Mouse (Mus musculus): ENCODE results near the gene Cacna2d3. TPM values are rescaled to one million over a fixed set of nuclear protein-coding genes. Genes with fewer than 3 reads are reported as not detected.

The Cacna2d3 gene
- total and polyA plus RNA-seq, 3 experiments, result 0.11 TPM; not detected in 2

- H3K36me3 ChIP-seq (replicated peaks), result no peaks in the 10 kb centered on the region
- peaks cover 40% of the 10 kb centered on the region for H3K9me3 ChIP-seq (replicated peaks)
- H3K27me3 ChIP-seq (ENCODE audit: insufficient read depth, low read length), result no peaks in the 10 kb centered on the region
- no peak overlapping the region for H3K4me3 ChIP-seq (ENCODE audit: low read depth, low read length)
- TF ChIP-seq CTCF (IDR thresholded peaks at IDR 0.05; ENCODE audit: low read depth, low read length) (no peak), TAL1 (conservative IDR thresholded peaks at IDR 0.05; ENCODE audit: low read depth, low read length) (no peak), GATA2 (IDR thresholded peaks at IDR 0.05; ENCODE audit: borderline replicate concordance, low read depth, low read length) (no peak), GATA1 (IDR thresholded peaks at IDR 0.05; ENCODE audit: borderline replicate concordance, low read length) (no peak), POLR2AphosphoS5 (IDR thresholded peaks at IDR 0.05; ENCODE audit: insufficient replicate concordance, low read depth, low read length) (no peak)
- no peak for ATAC-seq (ENCODE audit: extremely low read depth, insufficient number of reproducible peaks, low FRiP score, poor library complexity, severe bottlenecking)
- H3K4me1 ChIP-seq (ENCODE audit: insufficient read depth, low read depth, low read length), result no peaks in the 10 kb centered on the region
- DNase-seq (ENCODE audit: low spot score), result no peak
These were observed 696.3 kb downstream of the Cacna2d3 start for GRCm38 (mm10) chr14:29025335-29025734.

GRCm38 (mm10) chr14:29023246-29023645 lies 698.4 kb downstream of the Cacna2d3 start:
- H3K4me1 ChIP-seq (ENCODE audit: insufficient read depth, low read depth, low read length), result no peaks in the 10 kb centered on the region
- H3K9me3 ChIP-seq (replicated peaks), result peaks cover 31% of the 10 kb centered on the region
- TF ChIP-seq GATA2 (IDR thresholded peaks at IDR 0.05; ENCODE audit: borderline replicate concordance, low read depth, low read length), result no peak
- H3K36me3 ChIP-seq (replicated peaks), result no peaks in the 10 kb centered on the region
- ATAC-seq (ENCODE audit: extremely low read depth, insufficient number of reproducible peaks, low FRiP score, poor library complexity, severe bottlenecking) (no peak), DNase-seq (ENCODE audit: low spot score) (no peak)
- no peaks in the 10 kb centered on the region for H3K27me3 ChIP-seq (ENCODE audit: insufficient read depth, low read length)
- no peak overlapping the region for H3K4me3 ChIP-seq (ENCODE audit: low read depth, low read length)

GRCm38 (mm10) chr14:29021295-29021694 lies 700.4 kb downstream of the Cacna2d3 start:
- no peaks in the 10 kb centered on the region for H3K4me1 ChIP-seq (ENCODE audit: insufficient read depth, low read depth, low read length)
- H3K27me3 ChIP-seq (ENCODE audit: insufficient read depth, low read length), result no peaks in the 10 kb centered on the region
- H3K9me3 ChIP-seq (replicated peaks), result peaks cover 26% of the 10 kb centered on the region
- H3K36me3 ChIP-seq (replicated peaks), result no peaks in the 10 kb centered on the region
- TF ChIP-seq CTCF (IDR thresholded peaks at IDR 0.05; ENCODE audit: low read depth, low read length) (no peak), POLR2AphosphoS5 (IDR thresholded peaks at IDR 0.05; ENCODE audit: insufficient replicate concordance, low read depth, low read length) (no peak), GATA2 (IDR thresholded peaks at IDR 0.05; ENCODE audit: borderline replicate concordance, low read depth, low read length) (no peak), GATA1 (IDR thresholded peaks at IDR 0.05; ENCODE audit: borderline replicate concordance, low read length) (no peak), TAL1 (conservative IDR thresholded peaks at IDR 0.05; ENCODE audit: low read depth, low read length) (no peak)
- ATAC-seq (ENCODE audit: extremely low read depth, insufficient number of reproducible peaks, low FRiP score, poor library complexity, severe bottlenecking) (no peak), DNase-seq (ENCODE audit: low spot score) (no peak)
- H3K4me3 ChIP-seq (ENCODE audit: low read depth, low read length), result no peak overlapping the region

- peaks cover 22% of the 10 kb centered on the region for H3K9me3 ChIP-seq (replicated peaks)
- H3K36me3 ChIP-seq (replicated peaks), result no peaks in the 10 kb centered on the region
- H3K4me3 ChIP-seq (ENCODE audit: low read depth, low read length), result no peak overlapping the region
- H3K4me1 ChIP-seq (ENCODE audit: insufficient read depth, low read depth, low read length), result no peaks in the 10 kb centered on the region
- no peaks in the 10 kb centered on the region for H3K27me3 ChIP-seq (ENCODE audit: insufficient read depth, low read length)
- no peak for ATAC-seq (ENCODE audit: extremely low read depth, insufficient number of reproducible peaks, low FRiP score, poor library complexity, severe bottlenecking)
- TF ChIP-seq CTCF (IDR thresholded peaks at IDR 0.05; ENCODE audit: low read depth, low read length), result no peak
- TF ChIP-seq TAL1 (conservative IDR thresholded peaks at IDR 0.05; ENCODE audit: low read depth, low read length), result no peak
- no peak for TF ChIP-seq GATA1 (IDR thresholded peaks at IDR 0.05; ENCODE audit: borderline replicate concordance, low read length)
- DNase-seq (ENCODE audit: low spot score), result no peak
These were observed 703.2 kb downstream of the Cacna2d3 start for GRCm38 (mm10) chr14:29018316-29019000.

GRCm38 (mm10) chr14:29017883-29018282 lies 703.8 kb downstream of the Cacna2d3 start, which contains the start of gene Lrtm1:
TSS of gene Lrtm1 (plus strand) at chr14:29018208.
- DNase-seq (ENCODE audit: low spot score) (no peak), ATAC-seq (ENCODE audit: extremely low read depth, insufficient number of reproducible peaks, low FRiP score, poor library complexity, severe bottlenecking) (no peak)
- no peaks in the 10 kb centered on the region for H3K36me3 ChIP-seq (replicated peaks)
- H3K27me3 ChIP-seq (ENCODE audit: insufficient read depth, low read length), result no peaks in the 10 kb centered on the region
- TF ChIP-seq GATA1 (IDR thresholded peaks at IDR 0.05; ENCODE audit: borderline replicate concordance, low read length), result no peak
- no peak for TF ChIP-seq TAL1 (conservative IDR thresholded peaks at IDR 0.05; ENCODE audit: low read depth, low read length)
- no peak for TF ChIP-seq POLR2AphosphoS5 (IDR thresholded peaks at IDR 0.05; ENCODE audit: insufficient replicate concordance, low read depth, low read length)
- no peak for TF ChIP-seq CTCF (IDR thresholded peaks at IDR 0.05; ENCODE audit: low read depth, low read length)
- no peak for TF ChIP-seq GATA2 (IDR thresholded peaks at IDR 0.05; ENCODE audit: borderline replicate concordance, low read depth, low read length)
- no peaks in the 10 kb centered on the region for H3K4me1 ChIP-seq (ENCODE audit: insufficient read depth, low read depth, low read length)
- no peak within 1 kb of the TSS for H3K4me3 ChIP-seq (ENCODE audit: low read depth, low read length)
- peaks cover 21% of the 10 kb centered on the region for H3K9me3 ChIP-seq (replicated peaks)

- H3K27me3 ChIP-seq (ENCODE audit: insufficient read depth, low read length), result no peaks in the 10 kb centered on the region
- H3K4me3 ChIP-seq (ENCODE audit: low read depth, low read length), result no peak overlapping the region
- no peak for DNase-seq (ENCODE audit: low spot score)
- H3K9me3 ChIP-seq (replicated peaks), result peaks cover 9% of the 10 kb centered on the region
- no peaks in the 10 kb centered on the region for H3K4me1 ChIP-seq (ENCODE audit: insufficient read depth, low read depth, low read length)
- TF ChIP-seq CTCF (IDR thresholded peaks at IDR 0.05; ENCODE audit: low read depth, low read length) (no peak), GATA2 (IDR thresholded peaks at IDR 0.05; ENCODE audit: borderline replicate concordance, low read depth, low read length) (no peak)
- no peaks in the 10 kb centered on the region for H3K36me3 ChIP-seq (replicated peaks)
- no peak for ATAC-seq (ENCODE audit: extremely low read depth, insufficient number of reproducible peaks, low FRiP score, poor library complexity, severe bottlenecking)
These were observed 705.8 kb downstream of the Cacna2d3 start for GRCm38 (mm10) chr14:29015896-29016295.

- Histone ChIP-seq H3K36me3 (replicated peaks) (no peaks in the 10 kb centered on the region), H3K9me3 (replicated peaks) (peaks cover 13% of the 10 kb centered on the region), H3K27me3 (ENCODE audit: insufficient read depth, low read length) (no peaks in the 10 kb centered on the region), H3K4me1 (ENCODE audit: insufficient read depth, low read depth, low read length) (no peaks in the 10 kb centered on the region), H3K4me3 (ENCODE audit: low read depth, low read length) (no peak overlapping the region)
- no peak for DNase-seq (ENCODE audit: low spot score)
- no peak for ATAC-seq (ENCODE audit: extremely low read depth, insufficient number of reproducible peaks, low FRiP score, poor library complexity, severe bottlenecking)
- TF ChIP-seq GATA2 (IDR thresholded peaks at IDR 0.05; ENCODE audit: borderline replicate concordance, low read depth, low read length), result no peak
- no peak for TF ChIP-seq CTCF (IDR thresholded peaks at IDR 0.05; ENCODE audit: low read depth, low read length)
- TF ChIP-seq GATA1 (IDR thresholded peaks at IDR 0.05; ENCODE audit: borderline replicate concordance, low read length), result no peak
- no peak for TF ChIP-seq TAL1 (conservative IDR thresholded peaks at IDR 0.05; ENCODE audit: low read depth, low read length)
- TF ChIP-seq POLR2AphosphoS5 (IDR thresholded peaks at IDR 0.05; ENCODE audit: insufficient replicate concordance, low read depth, low read length), result no peak
These were observed 707.0 kb downstream of the Cacna2d3 start for GRCm38 (mm10) chr14:29014680-29015079.

Measured in G1E (cell line).